Mouse (Mus musculus) limb, embryonic 13.5 days (tissue): ENCODE results near the gene Foxa3. TPM values are rescaled to one million over a fixed set of nuclear protein-coding genes. Genes with fewer than 3 reads are reported as not detected.
A peak's percentile ranks its signal among the peaks of the same experiment; 100 is the strongest.

ENCODE experiments used
- ATAC-seq: fragments of 200-750 bp; cut with Nextera tagmentation; 2 replicates; pipeline ENCODE4 v1.8.0; 2017; ENCODE audit warnings: low read depth, moderate number of reproducible peaks, moderate TSS enrichment; ENCODE audit not compliant: low FRiP score
- H3K27ac ChIP-seq: fragments of 300-500 bp; sonication (generic); 2 replicates; pipeline ENCODE4 v1.5.1; 2015; ENCODE audit warnings: inconsistent platforms, mild to moderate bottlenecking, moderate library complexity
- H3K27me3 ChIP-seq: fragments of 300-500 bp; sonication (generic); 2 replicates; pipeline ENCODE4 v1.6.1; 2015; ENCODE audit warnings: mild to moderate bottlenecking, inconsistent platforms
- H3K36me3 ChIP-seq: fragments of 300-500 bp; sonication (generic); 2 replicates; pipeline ENCODE4 v1.6.1; 2015; ENCODE audit warnings: inconsistent platforms, mild to moderate bottlenecking, moderate library complexity
- H3K4me1 ChIP-seq: fragments of 300-500 bp; sonication (generic); 2 replicates; pipeline ENCODE4 v1.6.1; 2015; ENCODE audit warnings: inconsistent platforms
- H3K4me2 ChIP-seq: fragments of 300-500 bp; sonication (generic); replicated peaks from 2 replicates; pipeline ENCODE4 v1.6.1; 2015; ENCODE audit warnings: inconsistent platforms, mild to moderate bottlenecking, moderate library complexity
- H3K4me3 ChIP-seq: fragments of 300-500 bp; sonication (generic); 2 replicates; pipeline ENCODE4 v1.5.1; 2015; ENCODE audit warnings: moderate library complexity, mild to moderate bottlenecking, inconsistent platforms
- H3K9ac ChIP-seq: fragments of 300-500 bp; sonication (generic); 2 replicates; pipeline ENCODE4 v1.6.1; 2015; ENCODE audit warnings: mild to moderate bottlenecking, inconsistent platforms
- H3K9me3 ChIP-seq: fragments of 300-500 bp; sonication (generic); 2 replicates; pipeline ENCODE4 v1.6.1; 2016; ENCODE audit warnings: inconsistent platforms
- WGBS: fragments of 180-500 bp; shearing (Covaris S2); methylation state at CpG from one replicate; pipeline ENCODE4 v1.1.7; 2015; 5-methylcytosine and 5-hydroxymethylcytosine counted together
- polyA plus RNA-seq: library from polyadenylated mRNA; unstranded; fragments of >200 nt; fragmentation: Nextera tagmentation; extraction: Ambion mirVana; gene quantifications from 2 replicates; pipeline ENCODE4 v1.2.1, GENCODE M21; 2015

The Foxa3 gene
- polyA plus RNA-seq, 1 experiment from 2014 or later: 4.1 TPM

DNA sequence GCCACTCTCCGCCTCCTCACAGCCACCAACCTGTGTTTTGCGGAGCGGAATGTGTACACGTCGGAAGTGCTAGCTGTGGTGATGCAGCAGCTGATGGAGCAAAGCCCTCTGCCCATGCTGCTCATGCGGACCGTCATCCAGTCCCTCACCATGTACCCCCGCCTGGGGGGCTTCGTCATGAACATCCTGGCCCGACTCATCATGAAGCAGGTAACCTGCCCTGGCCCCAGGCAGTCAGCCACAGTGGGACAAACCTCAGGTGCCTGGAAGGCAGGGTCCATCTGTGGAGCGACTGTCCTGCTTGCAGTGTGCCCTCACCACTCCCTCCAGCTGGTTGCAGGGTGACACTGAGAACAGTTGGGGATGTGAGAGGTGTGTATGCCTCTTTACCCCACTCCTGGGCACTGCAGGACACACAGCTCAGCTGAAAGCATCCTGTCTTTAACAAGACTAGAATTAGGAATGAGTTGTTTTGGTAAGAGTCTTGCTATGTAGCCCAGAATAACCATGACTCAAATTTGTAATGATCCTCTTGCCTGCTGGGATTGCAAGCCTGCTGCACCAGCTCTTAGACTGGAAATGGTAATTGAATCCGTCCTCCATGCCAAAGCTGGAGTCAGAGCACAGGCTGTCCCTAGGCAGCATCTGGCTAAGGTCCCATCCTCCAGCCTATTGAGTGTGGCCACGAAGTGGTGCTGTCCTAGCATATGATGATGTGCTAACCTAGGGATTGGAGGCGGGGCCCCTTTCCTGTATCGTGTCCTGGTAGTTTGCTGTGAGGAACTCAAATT, 29.2 kb upstream of the Foxa3 start:
- Histone ChIP-seq H3K36me3 (peaks cover 79% of the 10 kb centered on the region), H3K27me3 (no peaks in the 10 kb centered on the region), H3K4me3 (no peak overlapping the region), H3K9ac (no peak overlapping the region), H3K27ac (no peak overlapping the region), H3K4me1 (peaks cover 11% of the 10 kb centered on the region), H3K4me2 (no peak overlapping the region), H3K9me3 (no peaks in the 10 kb centered on the region)
- no peak for ATAC-seq
- 88% methylated on average over 15 of the region's 15 CpGs for WGBS

DNA sequence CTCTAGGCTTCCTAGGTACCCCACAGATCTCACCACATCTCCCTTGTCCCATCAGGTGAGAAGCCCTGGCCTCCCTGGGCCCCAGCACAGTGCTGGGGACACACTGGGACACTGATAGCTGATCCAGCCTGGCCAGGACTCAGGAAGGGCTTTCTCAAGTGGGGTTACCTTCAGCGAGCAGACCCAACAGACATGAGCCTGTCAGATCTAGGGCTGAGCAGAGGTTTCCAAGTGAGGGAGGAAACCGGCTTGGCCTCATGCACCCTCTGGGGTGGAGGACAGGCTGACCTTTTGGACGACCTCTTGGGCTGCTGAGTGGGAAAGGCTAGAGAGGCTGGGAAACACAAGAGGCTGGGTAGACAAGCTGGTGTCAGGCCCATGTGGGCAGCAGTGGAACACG, 27.8 kb upstream of the Foxa3 start:
- no peaks in the 10 kb centered on the region for H3K9me3 ChIP-seq
- no peak overlapping the region for H3K4me2 ChIP-seq
- 72% methylated on average over 4 of the region's 4 CpGs for WGBS
- no peaks in the 10 kb centered on the region for H3K27me3 ChIP-seq
- no peak overlapping the region for H3K9ac ChIP-seq
- no peak for ATAC-seq
- peaks cover 88% of the 10 kb centered on the region for H3K36me3 ChIP-seq
- H3K27ac ChIP-seq: no peak overlapping the region
- no peak overlapping the region for H3K4me3 ChIP-seq
- H3K4me1 ChIP-seq: peaks cover 11% of the 10 kb centered on the region

DNA sequence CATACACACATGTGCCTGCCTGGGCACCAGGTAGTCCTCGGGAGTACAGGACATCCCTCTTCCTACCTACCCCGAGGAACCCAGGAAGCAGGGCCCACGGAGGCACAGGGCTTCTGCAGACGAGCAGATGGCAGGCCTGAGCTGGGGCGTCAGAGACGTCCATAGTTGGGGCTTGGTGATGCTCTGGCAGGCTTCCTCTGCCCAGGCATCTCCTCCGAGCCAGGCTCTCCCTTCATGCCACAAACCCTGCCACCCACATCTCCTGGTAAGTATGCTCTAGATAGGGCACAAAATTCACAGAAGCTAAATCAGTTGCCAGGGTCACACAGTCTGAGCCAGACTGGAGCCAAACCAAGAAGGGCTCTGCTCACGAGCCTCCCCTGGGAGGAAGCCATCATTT, 26.8 kb upstream of the Foxa3 start:
- no peak overlapping the region for H3K4me3 ChIP-seq
- H3K9ac ChIP-seq: no peak overlapping the region
- H3K4me2 ChIP-seq: no peak overlapping the region
- WGBS: 81% methylated on average over 8 of the region's 8 CpGs
- H3K27me3 ChIP-seq: no peaks in the 10 kb centered on the region
- no peak for ATAC-seq
- H3K36me3 ChIP-seq: peaks cover 94% of the 10 kb centered on the region
- H3K9me3 ChIP-seq: no peaks in the 10 kb centered on the region
- no peak overlapping the region for H3K27ac ChIP-seq
- peaks cover 11% of the 10 kb centered on the region for H3K4me1 ChIP-seq

DNA sequence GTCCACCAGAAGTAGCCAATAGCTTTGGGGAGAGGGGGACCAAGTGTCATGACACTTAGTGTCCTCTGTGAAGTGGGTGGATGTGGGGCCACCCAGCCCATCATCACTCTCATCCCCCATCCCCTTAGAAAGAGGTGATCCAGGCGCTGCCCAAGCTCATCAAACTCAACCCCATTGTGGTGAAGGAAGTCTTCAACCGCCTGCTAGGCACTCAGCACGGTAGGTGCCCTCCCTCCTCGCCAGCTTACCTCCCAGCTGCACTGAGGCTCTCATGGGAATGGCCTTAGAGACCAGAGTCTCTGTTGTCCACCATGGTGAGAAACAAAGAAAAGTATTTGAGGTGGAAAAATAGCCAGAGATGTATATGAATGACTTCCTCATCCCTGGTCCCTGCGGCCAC, 25.9 kb upstream of the Foxa3 start:
- peaks cover 5% of the 10 kb centered on the region for H3K4me1 ChIP-seq
- H3K27me3 ChIP-seq: no peaks in the 10 kb centered on the region
- no peak overlapping the region for H3K27ac ChIP-seq
- H3K9me3 ChIP-seq: no peaks in the 10 kb centered on the region
- no peak overlapping the region for H3K4me3 ChIP-seq
- H3K4me2 ChIP-seq: no peak overlapping the region
- WGBS: 93% methylated on average over 5 of the region's 5 CpGs
- H3K9ac ChIP-seq: no peak overlapping the region
- H3K36me3 ChIP-seq: peaks cover 99% of the 10 kb centered on the region
- no peak for ATAC-seq

DNA sequence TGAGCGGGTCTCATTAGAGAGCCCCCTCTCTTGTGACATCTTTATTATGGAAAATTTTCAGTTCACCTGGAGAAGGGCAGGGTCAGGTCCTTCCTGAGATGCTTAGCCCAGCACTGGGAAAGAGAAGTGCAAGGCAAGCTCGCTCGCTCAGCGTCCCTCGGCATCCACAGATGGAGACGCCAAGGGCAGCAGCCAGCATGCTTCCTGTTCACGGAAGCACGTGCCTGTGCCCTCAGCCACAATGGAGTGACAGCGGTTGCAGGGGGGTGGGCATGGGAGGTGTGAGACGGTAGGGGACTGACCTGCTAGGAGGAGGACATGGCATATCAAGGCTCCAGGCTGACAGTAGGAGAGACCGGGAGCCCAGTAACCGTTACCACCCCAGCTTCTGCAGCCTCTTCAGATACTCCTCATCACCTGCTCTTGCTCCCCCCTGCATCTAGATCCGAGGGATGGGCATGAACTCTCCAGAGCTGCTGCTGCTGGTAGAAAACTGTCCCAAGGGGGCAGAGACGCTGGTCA, 24.7 kb upstream of the Foxa3 start:
- no peak overlapping the region for H3K4me2 ChIP-seq
- H3K27ac ChIP-seq: no peak overlapping the region
- WGBS: 86% methylated on average over 14 of the region's 14 CpGs
- H3K27me3 ChIP-seq: no peaks in the 10 kb centered on the region
- peaks cover 100% of the 10 kb centered on the region for H3K36me3 ChIP-seq
- H3K9ac ChIP-seq: no peak overlapping the region
- no peak overlapping the region for H3K4me3 ChIP-seq
- no peaks in the 10 kb centered on the region for H3K4me1 ChIP-seq
- ATAC-seq: no peak
- no peaks in the 10 kb centered on the region for H3K9me3 ChIP-seq

DNA sequence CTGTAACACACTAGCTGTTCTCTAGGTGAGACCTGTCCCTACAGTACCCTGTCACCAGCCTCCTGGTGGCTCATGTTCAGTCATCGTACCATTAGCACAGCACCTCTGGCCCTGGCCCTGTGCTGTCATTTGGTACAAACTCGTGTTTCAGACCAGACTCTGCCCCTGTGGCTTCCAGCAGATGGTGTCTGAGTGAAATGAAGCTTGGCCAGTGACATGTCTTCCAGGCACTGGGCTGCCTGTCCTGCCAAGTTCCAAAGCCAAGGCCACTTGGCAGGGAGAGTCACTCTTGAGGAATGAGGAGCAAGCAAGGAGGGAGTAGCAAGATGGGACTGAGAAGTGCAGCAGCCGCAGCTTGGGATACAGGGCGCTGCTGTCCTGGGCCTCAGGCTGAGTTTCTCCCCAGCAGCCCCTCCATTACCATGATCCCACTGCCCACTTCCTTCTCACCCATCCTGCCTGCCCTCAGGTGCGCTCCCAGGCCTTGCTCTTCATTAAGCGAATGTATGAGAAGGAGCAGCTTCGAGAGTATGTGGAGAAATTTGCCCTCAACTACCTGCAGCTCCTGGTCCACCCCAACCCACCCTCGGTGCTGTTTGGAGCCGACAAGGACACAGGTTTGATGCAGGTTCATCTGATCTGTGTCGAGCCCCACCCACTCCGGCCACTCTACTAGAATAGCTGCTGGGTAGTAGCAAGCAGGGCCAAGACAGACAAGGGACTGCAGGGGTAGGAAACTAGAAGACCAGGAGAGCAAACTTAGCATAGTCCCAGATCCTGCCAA, 23.1 kb upstream of the Foxa3 start:
- H3K36me3 ChIP-seq: peaks cover 100% of the 10 kb centered on the region
- H3K4me3 ChIP-seq: no peak overlapping the region
- WGBS: 92% methylated on average over 11 of the region's 11 CpGs
- no peaks in the 10 kb centered on the region for H3K4me1 ChIP-seq
- no peak overlapping the region for H3K4me2 ChIP-seq
- ATAC-seq: no peak
- H3K27ac ChIP-seq: no peak overlapping the region
- H3K27me3 ChIP-seq: no peaks in the 10 kb centered on the region
- H3K9me3 ChIP-seq: no peaks in the 10 kb centered on the region
- H3K9ac ChIP-seq: no peak overlapping the region

DNA sequence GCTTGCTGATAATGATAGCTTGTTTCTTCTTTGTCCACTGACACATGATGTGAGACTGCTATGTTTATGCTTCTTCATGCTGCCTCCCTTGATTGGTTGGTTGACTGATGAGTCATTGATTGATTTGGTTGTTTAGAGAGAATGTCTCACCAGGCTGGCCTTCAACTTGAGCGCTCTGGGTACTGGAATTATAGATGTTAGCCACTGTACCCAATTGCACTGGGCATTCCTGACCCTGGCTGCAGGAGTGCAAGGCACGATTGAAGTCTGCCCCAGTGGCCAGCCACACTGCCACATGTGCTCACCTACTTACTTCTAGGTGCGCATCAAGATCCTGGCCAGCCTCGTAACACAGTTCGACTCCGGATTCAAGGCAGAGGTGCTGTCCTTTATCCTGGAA, 21.3 kb upstream of the Foxa3 start:
- Histone ChIP-seq H3K4me3 (no peak overlapping the region), H3K9ac (no peak overlapping the region), H3K9me3 (no peaks in the 10 kb centered on the region), H3K27ac (no peak overlapping the region), H3K27me3 (no peaks in the 10 kb centered on the region), H3K4me2 (no peak overlapping the region), H3K4me1 (no peaks in the 10 kb centered on the region), H3K36me3 (peaks cover 100% of the 10 kb centered on the region)
- no peak for ATAC-seq
- 97% methylated on average over 6 of the region's 6 CpGs for WGBS

DNA sequence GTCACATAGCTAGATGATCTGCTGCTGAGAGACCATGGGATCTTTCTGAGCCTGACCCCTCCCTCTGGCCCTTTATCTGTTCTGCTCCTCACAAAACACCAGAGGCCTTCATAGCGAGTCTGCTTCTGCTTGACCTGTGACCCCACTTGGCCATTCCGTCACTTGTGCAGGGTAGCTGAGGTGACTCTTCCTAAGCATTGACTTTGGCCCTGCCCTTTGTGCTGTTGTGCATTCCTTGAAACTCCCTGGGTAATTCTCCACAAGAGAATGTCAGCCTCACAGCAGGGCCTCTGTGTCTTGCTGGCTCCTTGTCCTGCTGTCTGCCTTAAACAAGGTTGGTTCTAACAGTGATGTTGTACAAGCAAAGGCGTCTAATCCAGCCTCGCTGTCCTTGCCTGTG, 8.3 kb upstream of the Foxa3 start:
- H3K9ac ChIP-seq: no peak overlapping the region
- 84% methylated on average over 4 of the region's 4 CpGs for WGBS
- H3K4me3 ChIP-seq: no peak overlapping the region
- no peak overlapping the region for H3K4me2 ChIP-seq
- H3K4me1 ChIP-seq: no peaks in the 10 kb centered on the region
- H3K27ac ChIP-seq: no peak overlapping the region
- ATAC-seq: no peak
- no peaks in the 10 kb centered on the region for H3K27me3 ChIP-seq
- peaks cover 79% of the 10 kb centered on the region for H3K36me3 ChIP-seq
- H3K9me3 ChIP-seq: no peaks in the 10 kb centered on the region

DNA sequence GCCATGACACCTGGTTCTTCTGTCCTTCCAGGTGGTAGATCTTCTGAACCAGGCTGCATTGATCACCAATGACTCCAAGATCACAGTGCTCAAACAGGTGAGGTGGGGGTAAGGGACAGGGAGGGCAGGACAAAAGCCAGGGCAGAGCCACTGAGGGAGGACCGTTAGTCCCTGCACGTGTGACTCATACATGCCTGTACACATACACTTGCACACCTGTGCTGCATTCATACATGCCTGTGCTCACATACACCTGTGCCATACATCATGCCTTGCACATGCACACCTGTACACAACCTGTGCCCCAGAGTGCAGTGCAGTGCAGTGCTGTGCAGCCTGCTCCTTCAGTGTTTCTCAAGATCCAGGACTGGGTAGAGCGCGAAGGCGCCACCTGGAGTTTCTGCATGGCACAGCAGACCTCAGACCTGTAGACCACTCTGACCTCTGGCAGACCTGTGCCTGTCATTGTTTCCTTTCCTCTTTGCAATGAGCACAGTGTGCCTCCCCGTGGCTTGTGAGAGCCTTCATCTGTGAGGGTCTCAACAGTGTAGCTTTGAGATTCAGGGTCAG, 5.8 kb upstream of the Foxa3 start:
- H3K36me3 ChIP-seq: peaks cover 54% of the 10 kb centered on the region
- 62% methylated on average over 6 of the region's 6 CpGs for WGBS

DNA sequence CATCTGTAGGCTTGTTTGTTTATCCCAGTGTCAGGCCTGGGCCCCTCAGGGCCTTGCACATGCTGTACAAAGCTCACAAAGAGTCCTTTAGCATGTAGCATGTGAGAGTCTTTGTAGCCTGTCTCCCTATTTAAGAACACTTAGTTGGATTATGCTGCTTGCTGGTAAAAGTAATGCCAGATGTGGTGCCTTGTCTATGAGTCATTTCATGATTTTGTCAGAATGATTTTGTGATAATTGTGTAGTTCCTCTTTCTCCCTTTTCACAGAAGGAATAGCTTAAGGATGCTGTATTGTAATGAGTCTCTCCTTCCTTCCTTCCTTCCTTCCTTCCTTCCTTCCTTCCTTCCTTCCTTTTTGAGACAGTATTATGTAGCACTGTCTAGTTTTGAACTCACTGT, 4.7 kb upstream of the Foxa3 start:
- Histone ChIP-seq H3K36me3 (peaks cover 46% of the 10 kb centered on the region), H3K4me2 (no peak overlapping the region), H3K4me3 (no peak overlapping the region), H3K4me1 (peaks cover 22% of the 10 kb centered on the region), H3K9ac (no peak overlapping the region), H3K9me3 (no peaks in the 10 kb centered on the region), H3K27ac (no peak overlapping the region), H3K27me3 (peaks cover 9% of the 10 kb centered on the region)
- no peak for ATAC-seq

More for the DNA sequence above, 5.8 kb upstream of the Foxa3 start:
- Histone ChIP-seq H3K27ac (no peak overlapping the region), H3K4me2 (no peak overlapping the region), H3K4me1 (peaks cover 14% of the 10 kb centered on the region), H3K4me3 (no peak overlapping the region), H3K27me3 (no peaks in the 10 kb centered on the region), H3K9me3 (no peaks in the 10 kb centered on the region), H3K9ac (no peak overlapping the region)
- no peak; the same call in 1 of the 2 replicates for ATAC-seq

DNA sequence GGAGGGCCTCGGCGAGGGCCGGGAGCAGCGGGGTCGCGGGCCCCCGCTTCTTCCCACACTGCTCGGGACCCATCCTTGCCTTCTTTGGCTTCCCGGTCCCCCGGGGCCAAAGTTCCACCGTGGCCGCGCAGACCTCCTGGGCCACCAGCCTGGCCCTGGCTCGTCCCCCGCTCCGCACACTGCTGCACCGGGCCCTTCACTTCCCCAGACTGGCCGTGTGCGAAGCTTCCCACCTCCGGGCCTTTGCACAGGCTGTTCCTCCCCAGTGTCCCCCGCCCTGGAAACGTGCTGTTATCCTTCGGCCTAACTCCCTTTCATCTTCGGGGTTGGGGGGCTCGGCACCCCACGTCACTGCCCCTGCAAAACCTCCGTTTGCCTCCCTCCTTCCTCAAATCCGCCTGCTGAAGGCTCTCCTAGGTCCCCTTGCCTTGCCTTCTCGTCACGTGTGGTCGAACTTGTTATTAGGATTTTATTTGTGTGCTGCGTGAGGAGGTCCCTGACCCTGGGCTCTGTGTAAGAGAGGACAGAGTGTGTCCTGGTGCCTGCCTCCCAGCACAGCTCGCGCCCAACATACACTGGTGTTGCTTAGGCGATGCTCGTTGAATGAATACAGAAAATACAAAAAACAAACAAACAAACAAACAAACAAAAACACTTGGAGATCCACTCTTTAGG, 1.4 kb upstream of the Foxa3 start:
- 1% methylated on average over 25 of the region's 36 CpGs for WGBS
- peak; percentile 52 for ATAC-seq
- Histone ChIP-seq H3K27ac (0 out of 2 replicates have a peak overlapping the region, but pooled peaks have one; percentile 12), H3K9ac (peak overlapping the region; percentile 97), H3K36me3 (peaks cover 13% of the 10 kb centered on the region), H3K4me3 (peak overlapping the region; percentile 84), H3K4me1 (peaks cover 28% of the 10 kb centered on the region), H3K9me3 (no peaks in the 10 kb centered on the region), H3K4me2 (peak overlapping the region; percentile 93), H3K27me3 (peaks cover 41% of the 10 kb centered on the region)
